Mouse (Mus musculus): ENCODE measurements around the gene Efemp2.

The Efemp2 gene

GRCm38 (mm10) chr19:5451766-5452165 is 22.0 kb upstream of the Efemp2 start:
- no peak for DNase-seq (ENCODE audit: low spot score in 2 of 2)

- no peak for DNase-seq (ENCODE audit: low spot score in 2 of 2)
Observed at GRCm38 (mm10) chr19:5455037-5455436, 18.7 kb upstream of the Efemp2 start.

- no peak for DNase-seq (ENCODE audit: low spot score in 2 of 2)
Observed at GRCm38 (mm10) chr19:5455568-5455967, 18.2 kb upstream of the Efemp2 start.

DNA sequence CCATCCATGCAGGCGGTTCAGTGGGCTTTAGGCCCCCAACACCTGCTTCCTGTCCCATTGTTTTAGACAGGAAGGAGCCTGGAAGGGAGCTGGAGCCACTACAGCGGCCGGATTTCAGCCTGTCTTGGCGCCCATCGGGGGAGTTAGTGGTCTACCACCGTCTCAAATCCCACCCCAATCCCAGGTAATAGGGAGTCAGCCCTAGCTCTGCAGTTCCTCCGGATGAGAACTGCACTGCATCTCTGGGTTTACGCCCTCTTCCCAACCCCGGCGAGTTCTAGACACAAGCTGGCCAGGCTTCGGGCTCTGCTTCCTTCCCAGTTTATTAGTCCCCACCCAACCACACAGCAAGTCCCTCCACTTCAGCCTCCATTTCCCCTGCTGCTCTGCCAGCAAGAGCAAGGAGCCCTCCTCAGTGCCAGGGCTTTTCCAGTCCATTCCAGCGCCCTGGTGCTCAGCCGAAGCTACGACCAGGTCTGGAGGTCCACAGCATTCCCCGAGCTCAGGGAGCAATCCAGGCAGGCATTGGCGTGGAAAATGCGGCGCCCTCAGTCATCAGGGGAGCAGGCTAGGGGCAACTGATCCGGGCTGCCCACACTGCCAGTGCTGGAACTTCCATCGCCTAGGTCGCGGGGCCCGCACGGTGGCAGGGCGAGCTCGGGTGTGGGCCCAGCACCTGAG is 17.4 kb upstream of the Efemp2 start:
- DNase-seq (ENCODE audit: low spot score in 2 of 2) = no peak

GRCm38 (mm10) chr19:5456922-5457745 is 16.6 kb upstream of the Efemp2 start:
- DNase-seq (ENCODE audit: low spot score in 2 of 2) = peak; percentile 86 to 95

DNA sequence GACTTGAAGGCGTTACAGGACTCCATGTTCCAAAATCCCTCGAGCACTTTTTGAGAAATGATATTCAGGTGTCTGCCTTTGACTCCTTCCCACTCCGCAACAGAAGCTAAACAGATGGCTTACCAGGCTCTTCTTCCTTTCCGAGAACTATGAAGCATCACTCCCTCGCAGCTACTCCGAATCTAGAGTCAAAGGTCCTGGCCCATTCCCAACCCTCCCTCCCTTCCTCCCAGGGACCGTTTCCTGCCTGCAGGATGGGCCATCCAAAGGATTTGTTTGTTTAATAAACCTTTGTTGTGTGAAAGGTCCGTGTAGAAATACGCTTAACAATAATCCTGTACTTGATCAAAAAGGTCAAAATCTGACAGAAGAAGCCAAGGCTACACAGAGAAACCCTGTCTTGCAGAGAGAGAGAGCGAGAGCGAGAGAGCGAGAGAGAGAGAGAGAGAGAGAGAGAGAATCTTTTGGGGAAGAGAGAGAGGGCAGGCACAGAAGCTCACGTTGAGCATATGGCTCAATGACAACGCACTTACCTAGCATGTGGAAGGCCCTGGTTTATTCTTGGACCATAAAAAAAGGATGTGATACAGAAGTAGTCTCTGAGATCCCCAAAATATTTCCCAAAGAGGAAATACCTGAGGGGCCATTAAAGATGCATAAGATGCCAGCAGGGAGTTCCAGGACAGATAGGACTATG is 15.9 kb upstream of the Efemp2 start, which contains the start of gene Ccdc85b:
Ccdc85b (minus strand) TSS at position 149 of the 697 bp plus-strand sequence.
- no peak for DNase-seq (ENCODE audit: low spot score in 2 of 2)

DNA sequence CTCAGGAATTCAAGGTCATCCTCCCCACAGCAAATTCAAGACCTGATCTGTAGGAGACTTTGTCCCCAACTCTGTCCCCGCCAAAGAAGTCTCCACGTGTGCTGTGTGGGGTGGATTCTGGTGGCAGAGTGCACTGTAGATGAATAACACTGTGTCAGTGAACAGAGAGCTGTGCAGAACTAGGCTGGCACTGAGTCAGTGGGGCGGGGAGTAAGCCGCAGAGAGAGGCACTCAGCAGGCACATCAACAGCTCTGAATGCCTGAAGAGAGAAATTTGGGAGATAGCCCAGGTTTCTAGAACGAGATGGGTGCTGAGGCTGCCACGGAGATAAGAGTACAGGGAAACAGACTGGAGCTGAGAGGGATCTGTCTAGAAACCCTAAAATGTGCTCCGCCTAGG is 14.7 kb upstream of the Efemp2 start:
- DNase-seq (ENCODE audit: low spot score in 2 of 2) = no peak

DNA sequence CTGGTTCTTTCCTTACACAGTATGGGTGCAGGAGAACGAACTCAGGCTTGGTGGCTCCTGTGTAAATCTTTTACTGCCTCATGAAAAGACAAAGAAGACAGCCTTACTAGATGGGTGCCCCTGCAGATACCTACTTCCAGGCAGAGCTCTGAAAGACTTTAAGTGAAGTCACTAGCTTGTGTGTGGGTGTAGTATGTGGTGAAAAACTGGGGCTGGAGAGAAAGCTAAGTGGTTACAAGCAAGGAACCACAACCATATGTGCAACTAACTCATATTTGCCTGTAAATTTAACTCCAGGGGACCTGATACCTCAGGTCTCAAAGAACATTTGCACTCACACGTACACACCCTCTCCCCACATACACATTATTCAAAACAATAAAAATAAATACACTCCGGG is 13.9 kb upstream of the Efemp2 start:
- DNase-seq (ENCODE audit: low spot score in 2 of 2) = no peak

GRCm38 (mm10) chr19:5460465-5460911 is 13.3 kb upstream of the Efemp2 start, which contains the start of gene Fibp:
Gene Fibp (plus strand): TSS chr19:5460615.
- peak; percentile 83 to 87 for DNase-seq (ENCODE audit: low spot score in 2 of 2)

GRCm38 (mm10) chr19:5461411-5461810 is 12.3 kb upstream of the Efemp2 start:
- DNase-seq (ENCODE audit: low spot score in 2 of 2) = no peak

DNA sequence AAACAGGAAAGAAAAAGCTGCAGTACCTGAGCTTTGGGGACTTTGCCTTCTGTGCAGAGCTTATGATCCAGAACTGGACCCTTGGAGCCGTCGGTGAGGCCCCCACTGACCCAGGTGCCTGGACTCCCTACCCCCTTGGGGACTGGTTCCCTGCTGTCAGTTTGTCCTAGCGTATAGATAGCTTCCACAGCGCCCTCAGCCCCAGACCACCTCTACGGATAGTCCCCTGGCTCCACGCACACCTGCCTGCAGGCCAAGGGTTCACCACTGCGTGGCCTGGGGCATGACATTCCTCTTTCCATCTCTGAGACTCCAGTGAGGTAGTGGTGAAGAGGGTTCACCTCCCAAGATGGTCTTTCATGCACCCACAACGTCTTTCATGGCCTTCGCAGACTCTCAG is 10.5 kb upstream of the Efemp2 start:
- no peak for DNase-seq (ENCODE audit: low spot score in 2 of 2)

DNA sequence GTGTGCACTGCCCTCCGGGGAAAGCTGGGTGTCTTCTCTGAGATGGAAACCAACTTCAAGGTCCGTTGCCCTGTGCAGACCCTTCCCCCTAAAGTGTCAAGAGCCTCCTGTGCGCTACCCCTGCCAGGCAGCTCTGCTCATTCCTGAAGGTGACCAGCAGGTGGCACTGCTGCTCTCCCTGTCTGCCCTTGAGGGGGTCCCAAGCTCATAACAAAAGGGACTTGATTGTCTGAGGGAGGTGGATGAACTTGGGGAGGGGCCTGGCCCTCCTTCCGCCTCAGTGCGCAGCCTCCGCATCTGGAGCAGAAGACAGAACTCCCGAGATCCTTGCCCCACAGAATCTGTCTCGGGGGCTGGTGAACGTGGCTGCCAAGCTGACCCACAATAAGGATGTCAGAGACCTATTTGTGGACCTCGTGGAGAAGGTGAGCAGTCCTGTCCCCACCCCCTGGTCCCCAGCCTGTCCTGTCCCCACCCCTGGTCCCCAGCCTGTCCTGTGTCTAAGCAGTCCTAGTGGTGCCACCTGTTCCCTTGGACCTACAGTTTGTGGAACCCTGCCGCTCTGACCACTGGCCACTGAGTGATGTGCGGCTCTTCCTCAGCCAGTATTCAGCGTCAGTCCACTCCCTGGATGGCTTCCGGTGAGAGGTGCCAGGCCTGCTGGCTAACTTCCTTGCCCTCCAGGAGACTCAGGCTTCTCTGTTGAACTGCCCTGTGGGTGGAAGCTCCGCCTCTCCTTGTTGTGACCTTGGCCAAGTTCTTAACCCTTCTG is 9.8 kb upstream of the Efemp2 start:
- peak in 1 of 2 experiments; percentile 76 for DNase-seq (ENCODE audit: low spot score in 2 of 2)

DNA sequence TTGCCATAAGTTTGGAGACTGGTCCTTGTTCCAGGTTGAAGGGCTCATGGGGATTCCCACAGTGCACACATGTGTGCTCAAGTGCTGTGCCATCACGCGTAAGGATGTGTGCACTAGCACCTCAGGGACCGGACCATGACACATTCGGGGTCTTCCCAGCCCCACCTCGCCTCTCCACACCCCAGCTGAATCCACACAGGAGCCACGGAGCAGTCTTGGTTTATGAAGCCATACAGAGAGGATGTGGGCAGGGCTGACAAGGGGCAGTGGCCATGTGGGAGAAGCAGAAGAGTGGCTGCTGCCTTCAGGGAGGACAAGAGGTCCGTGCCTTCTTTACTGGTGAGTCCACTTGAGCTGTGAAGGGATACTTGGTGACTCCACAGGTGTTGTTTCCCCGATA is 8.7 kb upstream of the Efemp2 start:
- DNase-seq (ENCODE audit: low spot score in 2 of 2) = no peak

DNA sequence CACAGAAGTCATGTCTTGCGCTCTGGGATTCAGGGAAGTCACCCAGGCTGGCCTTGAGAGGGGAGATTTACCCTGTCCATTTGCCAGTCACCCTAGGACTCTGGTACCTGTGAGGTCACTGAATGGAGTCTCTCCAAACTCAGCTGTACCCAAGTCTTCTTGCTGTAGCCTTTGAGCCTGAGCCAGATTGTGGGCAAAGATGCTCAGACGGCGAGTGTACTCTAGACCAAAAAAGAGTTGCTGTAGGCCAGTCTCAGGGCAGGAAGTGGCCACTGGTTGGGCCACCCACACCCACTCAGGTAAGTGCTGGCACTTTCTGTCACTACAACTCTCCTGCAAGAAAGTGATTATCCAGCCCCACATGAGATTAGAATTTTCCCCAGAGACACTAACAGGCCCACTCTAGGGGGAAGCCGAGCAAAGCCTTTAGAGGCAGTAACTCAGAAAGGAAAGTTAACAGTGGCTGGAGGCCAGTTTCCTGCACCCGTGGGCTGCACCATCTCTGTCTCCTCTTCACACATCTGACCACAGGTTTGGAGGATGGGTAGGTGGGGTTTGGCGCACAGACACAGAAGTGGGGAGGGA is 6.7 kb upstream of the Efemp2 start:
- no peak for DNase-seq (ENCODE audit: low spot score in 2 of 2)

GRCm38 (mm10) chr19:5468374-5468773 is 5.4 kb upstream of the Efemp2 start, which contains the start of gene Ctsw:
Gene Ctsw (minus strand): TSS chr19:5468507.
- no peak for DNase-seq (ENCODE audit: low spot score in 2 of 2)

DNA sequence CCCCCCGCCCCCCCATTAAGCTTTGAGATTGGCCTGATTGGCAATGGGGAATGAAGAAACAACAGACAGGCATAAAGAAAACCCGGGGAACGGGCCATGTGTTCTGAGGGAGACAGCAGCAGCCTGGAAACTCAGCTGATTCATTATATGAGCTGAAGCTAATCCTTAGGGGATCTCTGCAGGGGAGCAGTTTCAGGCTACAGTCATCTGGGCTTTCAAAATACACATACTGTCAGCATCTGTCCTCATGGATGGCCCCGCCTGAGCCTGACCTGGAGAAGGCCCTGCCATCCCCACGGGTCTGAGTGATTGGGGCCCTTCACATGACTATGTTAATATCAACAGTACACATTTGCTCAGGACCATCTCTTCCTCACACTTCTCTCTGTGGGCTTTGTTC is 1.9 kb upstream of the Efemp2 start:
- DNase-seq (ENCODE audit: low spot score in 2 of 2) = no peak

GRCm38 (mm10) chr19:5472857-5473256 is 897 bp upstream of the Efemp2 start:
- DNase-seq (ENCODE audit: low spot score in 2 of 2) = no peak

DNA sequence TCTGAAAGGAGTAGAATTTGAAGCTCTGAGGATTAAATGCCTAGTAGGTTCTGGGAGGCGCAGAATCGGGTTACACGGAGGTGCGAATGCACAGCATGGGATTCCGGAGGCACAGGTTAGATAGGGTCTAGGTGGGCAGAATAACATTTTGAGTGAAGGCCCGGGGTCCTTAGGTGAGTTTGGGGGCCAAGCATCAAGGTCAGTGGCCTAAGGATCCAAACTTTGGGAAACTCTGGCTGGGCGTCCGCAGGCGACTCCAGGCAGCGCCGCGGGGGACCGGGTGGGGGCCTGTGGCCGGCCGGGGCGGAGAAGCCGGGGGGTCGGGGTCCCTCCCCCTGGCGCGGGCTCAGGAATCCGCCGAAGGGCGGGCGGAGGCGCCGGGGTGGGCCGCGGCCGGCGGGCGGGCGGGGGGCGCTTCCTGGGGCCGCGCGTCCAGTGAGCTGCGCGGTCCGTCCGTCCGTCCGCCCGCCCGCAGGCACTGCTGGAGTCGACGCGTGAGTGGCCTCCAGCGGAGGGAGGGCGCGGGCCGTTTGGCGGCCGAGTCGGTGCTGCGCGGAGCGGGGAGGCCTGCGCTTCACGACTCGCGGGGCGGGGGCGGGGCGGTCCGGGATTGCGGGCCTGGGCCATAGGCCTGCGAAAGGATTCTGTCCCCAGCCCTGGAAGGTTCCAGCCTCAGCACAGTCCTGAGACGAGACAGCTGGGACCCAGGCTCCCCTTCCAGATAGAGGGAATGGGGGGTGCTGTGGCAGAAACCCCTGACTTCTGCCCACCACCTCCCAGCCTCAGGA is 721 bp downstream of the Efemp2 start:
- peak in 1 of 2 experiments; percentile 52 for DNase-seq (ENCODE audit: low spot score in 2 of 2)

GRCm38 (mm10) chr19:5475069-5475714 is 1.4 kb downstream of the Efemp2 start:
- DNase-seq (ENCODE audit: low spot score in 2 of 2) = no peak

Measured in cerebellum, postnatal 4 days (tissue).